Mouse (Mus musculus) kidney, embryonic 16.5 days (tissue): ENCODE results near the gene Cbln1. TPM values are rescaled to one million over a fixed set of nuclear protein-coding genes. Genes with fewer than 3 reads are reported as not detected.

Experiments
- ATAC-seq: fragments of 200-750 bp; cut with Nextera tagmentation; 2 replicates; pipeline ENCODE4 v1.8.0; 2017; ENCODE audit warnings: moderate TSS enrichment; ENCODE audit not compliant: low FRiP score, low TSS enrichment
- H3K27ac ChIP-seq: fragments of 300-500 bp; sonication (generic); 2 replicates; pipeline ENCODE4 v1.5.1; 2014; ENCODE audit warnings: low read length
- H3K27me3 ChIP-seq: fragments of 300-500 bp; sonication (generic); 2 replicates; pipeline ENCODE4 v1.6.1; 2014; ENCODE audit warnings: low read length, control low read depth, mixed read lengths; ENCODE audit not compliant: insufficient read depth
- H3K36me3 ChIP-seq: fragments of 300-500 bp; sonication (generic); 2 replicates; pipeline ENCODE4 v1.6.1; 2014; ENCODE audit warnings: low read length, control low read depth, mixed read lengths; ENCODE audit not compliant: insufficient read depth
- H3K4me1 ChIP-seq: fragments of 300-500 bp; sonication (generic); 2 replicates; pipeline ENCODE4 v1.6.1; 2014; ENCODE audit warnings: low read length, control low read depth, mixed read lengths; ENCODE audit not compliant: insufficient read depth
- H3K4me2 ChIP-seq: fragments of 300-500 bp; sonication (generic); replicated peaks from 2 replicates; pipeline ENCODE4 v1.6.1; 2014; ENCODE audit warnings: low read depth, low read length
- H3K4me3 ChIP-seq: fragments of 300-500 bp; sonication (generic); 2 replicates; pipeline ENCODE4 v1.5.1; 2014; ENCODE audit warnings: mild to moderate bottlenecking, low read length
- H3K9ac ChIP-seq: fragments of 300-500 bp; sonication (generic); replicated peaks from 2 replicates; pipeline ENCODE4 v1.6.1; 2014; ENCODE audit warnings: low read length
- H3K9me3 ChIP-seq: fragments of 300-500 bp; sonication (generic); 2 replicates; pipeline ENCODE4 v1.6.1; 2016; ENCODE audit warnings: low read length, control low read depth
- WGBS: fragments of 180-500 bp; shearing (Covaris S2); extraction: QIAGEN DNeasy Blood & Tissue Kit; methylation state at CpG from one replicate; pipeline ENCODE4 v1.1.7; 2014; 5-methylcytosine and 5-hydroxymethylcytosine counted together
- polyA plus RNA-seq: library from polyadenylated mRNA; unstranded; fragments of >200 nt; fragmentation: Nextera tagmentation; extraction: Ambion mirVana; gene quantifications from 2 replicates; pipeline ENCODE4 v1.2.1, GENCODE M21; 2015

Cbln1 gene
- 0.06 TPM in 1 of 2 replicates, not detected in the other for polyA plus RNA-seq

DNA sequence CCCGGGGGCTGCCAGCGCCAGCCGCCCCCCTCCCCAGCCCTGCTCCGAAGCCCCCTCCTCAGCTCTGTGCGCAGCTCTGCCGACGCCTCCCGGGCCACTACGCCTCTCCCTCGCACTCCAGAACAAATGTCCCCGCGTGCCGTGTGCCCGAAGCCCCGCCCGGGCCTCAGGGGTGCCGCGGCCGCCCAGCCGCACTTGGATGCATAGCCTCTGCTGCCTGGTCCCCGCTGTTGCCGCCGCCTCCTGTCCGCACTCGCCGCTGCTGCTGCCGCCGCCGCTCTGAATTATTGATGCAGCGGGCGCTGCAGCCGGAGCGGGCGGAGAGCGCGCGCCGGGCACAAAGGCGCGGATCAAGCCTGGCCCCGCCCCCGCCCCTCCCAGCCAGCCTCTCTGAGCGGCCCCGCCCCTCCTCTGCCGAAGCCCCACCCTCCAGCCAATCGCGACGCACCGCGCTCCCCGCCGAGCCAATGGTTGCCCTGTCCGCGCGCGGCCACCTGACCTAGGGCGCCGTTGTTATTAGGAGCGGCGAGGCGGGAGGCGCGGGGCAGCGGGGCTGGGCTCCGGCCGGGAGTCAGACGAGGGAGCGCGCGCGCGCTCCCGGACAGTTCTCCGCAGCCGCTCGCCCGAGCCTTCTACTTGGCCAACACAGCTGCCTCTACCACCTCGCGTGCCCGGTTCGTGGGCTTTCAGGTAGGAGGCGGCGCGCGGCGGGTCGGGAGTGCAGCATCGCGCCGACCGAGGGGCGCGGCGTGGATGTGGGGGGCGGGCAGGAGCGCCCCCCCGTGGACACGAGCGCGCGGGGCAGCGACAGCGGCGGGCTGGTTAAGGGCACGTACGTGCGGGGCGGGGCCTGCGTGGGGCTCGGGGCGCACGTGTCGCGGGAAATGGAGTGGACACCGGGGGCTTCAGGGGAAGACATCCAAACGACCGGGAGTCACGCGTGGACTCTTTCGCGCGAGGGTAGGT, at the start of gene Cbln1:
TSS of gene Cbln1 (minus strand) at position 339 of the 966 bp plus-strand sequence.
- Histone ChIP-seq H3K9ac (peak within 1 kb of the TSS; percentile 53; the same call in 1 of the 2 replicates), H3K4me1 (peaks cover 25% of the 10 kb centered on the region), H3K36me3 (no peaks in the 10 kb centered on the region), H3K4me3 (peak within 1 kb of the TSS; percentile 53), H3K27ac (no peak within 1 kb of the TSS), H3K9me3 (no peaks in the 10 kb centered on the region), H3K4me2 (peak within 1 kb of the TSS; percentile 77), H3K27me3 (peaks cover 93% of the 10 kb centered on the region)
- WGBS: under 1% methylated on average over 80 of the region's 122 CpGs
- ATAC-seq: peak; percentile 97

DNA sequence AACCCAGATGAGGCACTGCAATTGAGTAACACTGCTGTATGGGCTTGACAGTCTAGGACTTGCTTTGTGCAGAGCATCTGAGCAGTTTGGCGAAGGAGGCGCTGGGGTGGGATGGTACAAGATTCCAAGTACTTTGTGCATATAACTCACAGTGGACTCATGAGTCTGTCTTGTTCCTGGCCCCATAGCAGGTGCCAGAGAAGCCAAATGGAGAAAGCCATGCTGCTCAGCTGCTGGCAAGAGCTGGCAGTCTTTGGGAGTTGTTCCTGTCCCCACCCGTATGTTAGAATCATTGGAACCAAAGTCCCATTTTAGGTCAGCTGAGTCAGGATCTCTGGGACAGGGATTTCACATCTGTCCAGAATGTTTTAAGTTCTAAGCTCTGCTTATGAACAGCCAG, 44.7 kb upstream of the Cbln1 start:
- Histone ChIP-seq H3K4me3 (no peak overlapping the region), H3K4me1 (no peaks in the 10 kb centered on the region), H3K27me3 (no peaks in the 10 kb centered on the region), H3K36me3 (no peaks in the 10 kb centered on the region), H3K9ac (no peak overlapping the region), H3K4me2 (no peak overlapping the region), H3K27ac (no peak overlapping the region), H3K9me3 (no peaks in the 10 kb centered on the region)
- ATAC-seq: no peak
- 86% methylated on average over 3 of the region's 3 CpGs for WGBS

DNA sequence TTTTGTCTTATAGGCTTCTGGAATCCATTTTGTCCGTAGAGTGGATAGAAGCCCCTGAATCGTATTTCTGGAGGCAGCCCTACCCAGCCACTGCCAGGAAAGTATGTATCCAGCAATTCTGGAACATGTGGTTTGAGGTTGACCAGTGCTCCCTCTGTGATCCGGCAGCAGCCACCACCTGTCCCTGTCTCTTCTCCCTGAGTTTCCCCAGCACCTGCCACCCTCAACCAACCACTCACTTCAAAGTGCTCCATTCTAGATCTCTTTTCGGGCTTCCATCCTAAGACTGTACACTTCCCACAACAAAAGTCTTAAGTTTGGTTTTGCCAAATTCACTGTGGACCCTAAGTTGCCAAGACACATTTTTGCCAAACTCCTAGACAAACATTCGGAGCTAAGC, 41.4 kb upstream of the Cbln1 start:
- no peak overlapping the region for H3K4me2 ChIP-seq
- no peak for ATAC-seq

DNA sequence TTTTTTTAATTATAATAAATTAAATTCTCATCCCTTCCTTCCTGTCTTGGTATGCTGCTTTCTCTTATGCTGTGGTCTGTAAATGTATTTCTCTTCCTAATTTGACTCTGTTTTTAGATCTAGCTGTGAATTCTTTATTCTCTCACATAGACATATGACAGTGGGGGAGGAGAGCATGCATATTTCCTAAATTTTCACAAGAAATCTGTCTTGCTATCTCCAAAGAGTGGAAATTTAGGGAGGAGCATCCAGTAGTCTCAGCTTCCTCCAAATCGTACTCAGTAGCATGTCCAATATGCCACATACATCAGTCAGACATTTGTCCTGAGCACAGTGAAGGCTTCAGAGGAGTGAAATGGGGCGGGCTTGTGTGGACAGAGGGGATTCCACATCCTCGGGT, 40.9 kb upstream of the Cbln1 start:
- H3K4me3 ChIP-seq: no peak overlapping the region
- no peak overlapping the region for H3K4me2 ChIP-seq
- 81% methylated on average over 3 of the region's 3 CpGs for WGBS
- no peaks in the 10 kb centered on the region for H3K9me3 ChIP-seq
- H3K9ac ChIP-seq: no peak overlapping the region
- H3K27me3 ChIP-seq: no peaks in the 10 kb centered on the region
- no peaks in the 10 kb centered on the region for H3K4me1 ChIP-seq
- no peaks in the 10 kb centered on the region for H3K36me3 ChIP-seq
- ATAC-seq: no peak
- no peak overlapping the region for H3K27ac ChIP-seq

More for the DNA sequence above, 41.4 kb upstream of the Cbln1 start:
- WGBS: 94% methylated on average over 5 of the region's 5 CpGs
- Histone ChIP-seq H3K36me3 (no peaks in the 10 kb centered on the region), H3K4me3 (no peak overlapping the region), H3K4me1 (no peaks in the 10 kb centered on the region), H3K9me3 (no peaks in the 10 kb centered on the region), H3K27ac (no peak overlapping the region), H3K27me3 (no peaks in the 10 kb centered on the region), H3K9ac (no peak overlapping the region)

DNA sequence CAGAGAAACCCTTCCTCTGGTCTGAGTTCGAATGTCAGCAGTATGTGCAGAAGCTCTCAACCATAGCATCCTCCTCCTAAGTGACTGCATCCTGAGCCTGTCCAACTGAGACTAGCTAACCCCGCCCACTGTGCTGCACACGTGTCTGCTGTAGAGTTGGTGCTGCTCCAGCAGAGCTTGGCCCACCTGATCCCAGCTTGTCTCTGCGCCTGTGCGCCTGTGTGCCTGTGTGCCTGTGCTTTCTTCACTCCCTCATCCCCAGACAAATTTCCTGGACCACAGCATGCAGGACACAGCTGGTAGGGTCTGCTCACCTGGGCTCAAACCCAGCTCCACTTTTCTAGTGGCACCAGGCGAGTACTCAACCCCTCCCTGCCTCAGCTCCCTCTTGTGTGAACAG, 40.2 kb upstream of the Cbln1 start:
- no peaks in the 10 kb centered on the region for H3K4me1 ChIP-seq
- no peak overlapping the region for H3K27ac ChIP-seq
- no peaks in the 10 kb centered on the region for H3K9me3 ChIP-seq
- H3K27me3 ChIP-seq: no peaks in the 10 kb centered on the region
- no peak overlapping the region for H3K9ac ChIP-seq
- ATAC-seq: no peak
- H3K4me2 ChIP-seq: no peak overlapping the region
- 79% methylated on average over 6 of the region's 6 CpGs for WGBS
- no peak overlapping the region for H3K4me3 ChIP-seq
- no peaks in the 10 kb centered on the region for H3K36me3 ChIP-seq

DNA sequence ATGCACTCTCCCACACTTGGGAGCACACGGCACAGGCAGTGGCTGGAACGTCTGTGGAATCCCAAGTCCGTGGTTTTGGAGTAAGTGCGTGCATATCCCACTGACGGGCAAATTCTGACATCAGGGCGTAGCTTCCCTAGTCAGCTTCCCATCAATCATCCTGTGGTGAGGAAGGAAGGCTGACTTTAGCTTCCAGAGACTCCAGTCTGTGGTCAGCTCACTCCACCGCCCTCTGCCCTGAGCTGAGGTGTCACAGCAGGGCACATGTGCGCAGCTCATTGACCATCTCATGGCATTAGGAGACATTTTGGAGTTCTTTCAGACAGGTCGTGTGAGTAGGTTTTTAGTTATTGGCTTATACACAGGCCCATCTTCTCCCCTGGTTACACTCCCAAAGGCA, 34.6 kb upstream of the Cbln1 start:
- ATAC-seq: no peak
- peaks cover 6% of the 10 kb centered on the region; the same call in 1 of the 2 replicates for H3K4me1 ChIP-seq
- H3K9me3 ChIP-seq: no peaks in the 10 kb centered on the region
- H3K27me3 ChIP-seq: no peaks in the 10 kb centered on the region
- H3K27ac ChIP-seq: no peak overlapping the region
- 20% methylated on average over 9 of the region's 9 CpGs for WGBS
- no peak overlapping the region for H3K4me3 ChIP-seq
- H3K4me2 ChIP-seq: no peak overlapping the region
- H3K9ac ChIP-seq: no peak overlapping the region
- H3K36me3 ChIP-seq: no peaks in the 10 kb centered on the region

DNA sequence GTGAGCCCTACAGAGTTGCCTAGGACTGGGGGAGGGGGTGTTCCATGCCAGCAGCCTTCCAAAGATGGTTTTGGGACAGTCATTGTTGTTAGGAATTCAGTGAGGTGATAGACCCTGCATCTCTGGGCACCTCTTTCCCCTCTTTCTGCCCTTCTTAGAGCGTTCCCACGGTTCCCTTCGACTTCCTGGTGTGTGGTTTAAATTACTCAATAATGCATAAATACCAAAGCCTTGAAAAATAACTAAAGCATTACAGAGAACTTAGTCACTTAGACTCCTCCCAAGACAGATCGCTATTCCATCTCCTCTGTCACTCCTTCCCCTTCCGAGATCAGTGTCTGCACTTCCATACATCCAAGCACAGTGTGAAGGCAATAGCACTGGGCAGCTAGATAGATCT, 32.0 kb upstream of the Cbln1 start:
- Histone ChIP-seq H3K36me3 (no peaks in the 10 kb centered on the region), H3K27ac (no peak overlapping the region), H3K9ac (no peak overlapping the region), H3K4me1 (peaks cover 6% of the 10 kb centered on the region; the same call in 1 of the 2 replicates), H3K4me3 (no peak overlapping the region), H3K27me3 (no peaks in the 10 kb centered on the region), H3K9me3 (no peaks in the 10 kb centered on the region), H3K4me2 (no peak overlapping the region)
- ATAC-seq: no peak
- 76% methylated on average over 5 of the region's 5 CpGs for WGBS

DNA sequence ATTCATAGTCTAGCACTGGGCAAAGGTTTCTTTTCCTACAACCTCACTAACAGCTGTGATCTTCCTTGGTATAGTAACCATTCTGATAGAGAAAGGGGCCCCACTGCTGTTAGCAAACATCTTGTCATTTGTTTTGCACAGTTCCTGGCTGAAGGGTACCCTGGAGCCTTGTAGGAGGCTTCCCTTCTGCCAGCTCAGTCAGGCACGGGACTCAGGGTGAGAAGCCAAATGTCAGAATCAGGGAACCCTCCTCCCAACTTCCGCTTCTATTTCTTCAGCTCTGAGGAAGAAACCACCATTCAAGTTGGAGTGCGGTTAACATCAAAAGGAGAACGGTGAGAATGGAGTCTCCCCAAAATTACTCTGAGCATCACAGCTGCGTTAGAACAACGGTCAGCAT, 30.3 kb upstream of the Cbln1 start:
- H3K4me1 ChIP-seq: peaks cover 6% of the 10 kb centered on the region; the same call in 1 of the 2 replicates
- no peak overlapping the region for H3K4me2 ChIP-seq
- no peaks in the 10 kb centered on the region for H3K36me3 ChIP-seq
- WGBS: 54% methylated on average over 6 of the region's 6 CpGs
- no peak overlapping the region for H3K4me3 ChIP-seq
- H3K27ac ChIP-seq: no peak overlapping the region
- ATAC-seq: no peak
- no peaks in the 10 kb centered on the region for H3K27me3 ChIP-seq
- H3K9ac ChIP-seq: no peak overlapping the region
- no peaks in the 10 kb centered on the region for H3K9me3 ChIP-seq

DNA sequence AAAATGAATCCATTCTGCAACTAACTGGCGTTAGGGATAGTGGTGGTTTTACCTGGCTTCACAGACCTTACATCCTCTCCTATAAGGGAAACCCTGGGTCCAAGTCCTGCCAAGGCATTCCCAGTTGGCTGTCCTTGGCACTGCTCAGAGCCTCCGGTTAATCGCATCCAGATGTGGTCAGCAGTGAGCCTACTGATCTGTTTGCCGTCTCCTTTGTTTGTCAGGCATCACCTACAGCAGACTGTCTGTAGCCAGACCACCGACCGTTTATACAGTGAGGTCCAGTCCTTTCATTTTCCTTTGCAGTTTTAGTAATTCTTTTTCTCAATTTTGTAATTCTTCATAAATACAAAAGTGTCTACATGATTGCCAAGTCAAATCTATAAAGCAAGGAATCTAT, 25.2 kb upstream of the Cbln1 start:
- WGBS: 81% methylated on average over 6 of the region's 6 CpGs

DNA sequence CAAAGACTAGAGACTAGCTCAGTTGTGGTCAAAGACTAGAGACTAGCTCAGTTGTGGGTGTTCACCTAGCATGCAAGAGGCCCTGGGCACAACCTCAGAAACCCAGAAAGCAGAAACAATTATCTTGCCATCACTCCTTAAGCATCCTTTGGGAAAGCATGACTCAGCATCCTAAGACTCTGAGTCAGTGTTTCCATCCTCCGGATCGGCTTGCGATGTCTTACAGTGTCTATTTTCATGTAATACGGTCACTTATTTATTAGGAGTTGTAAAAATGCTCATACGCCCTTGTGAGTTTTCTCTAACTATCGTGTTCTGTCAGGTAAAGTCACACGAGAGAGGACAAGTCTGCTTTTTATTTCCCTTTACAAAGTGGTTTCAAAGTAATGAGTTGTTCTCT, 24.1 kb upstream of the Cbln1 start:
- Histone ChIP-seq H3K4me3 (no peak overlapping the region), H3K4me1 (no peaks in the 10 kb centered on the region), H3K27ac (no peak overlapping the region), H3K9me3 (no peaks in the 10 kb centered on the region), H3K36me3 (no peaks in the 10 kb centered on the region), H3K9ac (no peak overlapping the region), H3K27me3 (no peaks in the 10 kb centered on the region), H3K4me2 (no peak overlapping the region)
- 84% methylated on average over 7 of the region's 7 CpGs for WGBS
- ATAC-seq: no peak

More for the DNA sequence above, 25.2 kb upstream of the Cbln1 start:
- H3K9me3 ChIP-seq: no peaks in the 10 kb centered on the region
- H3K36me3 ChIP-seq: no peaks in the 10 kb centered on the region
- H3K4me3 ChIP-seq: no peak overlapping the region
- no peaks in the 10 kb centered on the region for H3K27me3 ChIP-seq
- no peak overlapping the region for H3K27ac ChIP-seq
- no peak overlapping the region for H3K9ac ChIP-seq
- no peaks in the 10 kb centered on the region for H3K4me1 ChIP-seq
- no peak for ATAC-seq
- no peak overlapping the region for H3K4me2 ChIP-seq
